Mouse (Mus musculus) naive thymus-derived CD4-positive, alpha-beta T cell, adult 2 months (primary cell): ENCODE measurements around the gene Cdkl1.

Experiments
- DNase-seq: peaks from one replicate; pipeline ENCODE4 v3.0.0-alpha.2; 2011; ENCODE audit warnings: low read depth

The Cdkl1 gene

GRCm38 (mm10) chr12:69790530-69791505 is at the start of gene Cdkl1:
Cdkl1 (minus strand) TSS chr12:69791267.
- peak; percentile 40 for DNase-seq

- DNase-seq = peak; percentile 35
Measured at GRCm38 (mm10) chr12:69838376-69838775, 47.3 kb upstream of the Cdkl1 start.

- DNase-seq = no peak
Measured at GRCm38 (mm10) chr12:69833982-69834604, 43.0 kb upstream of the Cdkl1 start.

- DNase-seq = no peak
Measured at GRCm38 (mm10) chr12:69831239-69831910, 40.3 kb upstream of the Cdkl1 start.

- DNase-seq = no peak
Measured at GRCm38 (mm10) chr12:69828214-69828613, 37.1 kb upstream of the Cdkl1 start.

- peak; percentile 13 for DNase-seq
Measured at GRCm38 (mm10) chr12:69824881-69825597, 34.0 kb upstream of the Cdkl1 start.

- no peak for DNase-seq
Measured at GRCm38 (mm10) chr12:69814272-69814671, 23.2 kb upstream of the Cdkl1 start.

GRCm38 (mm10) chr12:69813596-69813995 is 22.5 kb upstream of the Cdkl1 start:
- DNase-seq = no peak

- no peak for DNase-seq
Measured at GRCm38 (mm10) chr12:69812986-69813385, 21.9 kb upstream of the Cdkl1 start.

- no peak for DNase-seq
Measured at GRCm38 (mm10) chr12:69811976-69812375, 20.9 kb upstream of the Cdkl1 start.

GRCm38 (mm10) chr12:69809439-69809838 is 18.4 kb upstream of the Cdkl1 start:
- no peak for DNase-seq

GRCm38 (mm10) chr12:69807399-69807985 is 16.4 kb upstream of the Cdkl1 start:
- DNase-seq = no peak

GRCm38 (mm10) chr12:69805148-69805547 is 14.1 kb upstream of the Cdkl1 start:
- no peak for DNase-seq

GRCm38 (mm10) chr12:69804393-69805070 is 13.5 kb upstream of the Cdkl1 start:
- DNase-seq = no peak

GRCm38 (mm10) chr12:69803196-69803595 is 12.1 kb upstream of the Cdkl1 start:
- DNase-seq = no peak

- DNase-seq = no peak
Measured at GRCm38 (mm10) chr12:69800586-69800985, 9.5 kb upstream of the Cdkl1 start.

GRCm38 (mm10) chr12:69796311-69796710 is 5.2 kb upstream of the Cdkl1 start:
- no peak for DNase-seq

- peak; percentile 6 for DNase-seq
Measured at GRCm38 (mm10) chr12:69789766-69790529, 1.1 kb downstream of the Cdkl1 start.

GRCm38 (mm10) chr12:69788380-69788779 is 2.7 kb downstream of the Cdkl1 start:
- no peak for DNase-seq

GRCm38 (mm10) chr12:69785471-69785870 is 5.6 kb downstream of the Cdkl1 start:
- no peak for DNase-seq
